Mouse (Mus musculus) urinary bladder, postnatal 4 days (tissue): ENCODE results near the gene Tmem45b.

Experiments used
- DNase-seq, 2 experiments: peaks; one replicate each; pipeline ENCODE4 v3.0.0; 2021 to 2022; ENCODE audit warnings: low spot score in 2 of 2

Tmem45b gene

DNA sequence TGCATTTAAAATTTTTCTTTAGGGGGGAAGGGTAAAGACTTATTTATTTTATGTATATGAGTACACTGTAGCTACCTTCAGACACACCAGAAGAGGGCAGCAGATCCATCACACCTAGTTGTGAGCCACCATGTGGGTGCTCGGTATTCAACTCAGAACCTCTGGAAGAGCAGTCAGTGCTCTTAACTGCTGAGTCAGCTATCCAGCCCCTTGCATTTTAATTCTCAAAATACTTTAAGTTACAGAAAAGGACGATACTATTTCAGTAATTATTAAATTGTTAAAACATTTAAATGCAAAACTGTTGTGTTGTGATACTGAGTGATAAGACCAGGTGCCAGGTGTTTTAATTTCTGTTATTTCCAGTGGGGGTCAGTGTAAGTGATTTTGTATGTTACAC is 60.0 kb downstream of the Tmem45b start:
- no peak for DNase-seq

DNA sequence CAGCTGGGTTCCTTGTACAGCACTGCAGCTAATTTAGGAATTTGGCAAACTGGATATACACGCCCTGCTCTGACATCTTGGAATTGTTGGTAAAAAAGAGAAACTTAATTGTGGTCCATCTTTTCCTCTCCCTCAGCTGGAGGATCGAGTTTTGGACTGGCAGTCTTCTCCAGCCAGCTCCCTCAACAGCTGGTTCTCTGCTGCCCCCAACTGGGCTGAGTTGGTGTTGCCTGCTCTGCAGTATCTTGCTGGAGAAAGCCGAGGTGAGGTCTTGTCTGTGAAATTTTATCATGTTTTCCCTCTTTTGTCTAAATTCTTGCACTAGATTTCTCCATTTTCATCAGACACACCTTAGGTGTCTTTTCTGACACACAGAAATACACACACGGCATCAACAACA is 63.8 kb downstream of the Tmem45b start:
- DNase-seq: peak; percentile 56 to 82

- no peak for DNase-seq
These were observed 77.1 kb downstream of the Tmem45b start for GRCm38 (mm10) chr9:31387206-31387605.

GRCm38 (mm10) chr9:31386368-31387180 is 77.7 kb downstream of the Tmem45b start:
- DNase-seq: no peak

DNA sequence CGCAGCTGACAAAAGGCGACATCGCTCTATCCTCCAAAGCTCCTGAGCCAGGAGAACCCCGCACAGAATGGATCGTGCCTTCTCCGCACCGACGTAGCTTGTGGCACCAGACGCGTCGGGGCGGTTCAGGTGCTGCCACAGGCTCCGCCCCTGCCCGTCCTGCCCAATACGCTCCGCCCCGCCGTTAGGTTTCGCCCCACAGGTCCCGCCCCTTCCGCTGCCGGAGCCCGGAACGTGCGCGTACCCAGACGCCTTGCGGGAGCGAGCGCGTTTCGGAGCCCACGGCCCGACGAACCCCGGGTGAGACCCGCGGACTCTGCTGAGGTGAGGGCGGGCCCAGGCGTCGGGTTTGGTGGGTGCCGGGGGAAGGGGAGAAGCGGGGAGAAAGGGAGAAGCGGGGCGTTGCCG is 78.3 kb downstream of the Tmem45b start, which contains the start of gene Nfrkb:
Nfrkb (plus strand) TSS at position 246 of the 408 bp plus-strand sequence.
- DNase-seq: peak; percentile 91 to 96

DNA sequence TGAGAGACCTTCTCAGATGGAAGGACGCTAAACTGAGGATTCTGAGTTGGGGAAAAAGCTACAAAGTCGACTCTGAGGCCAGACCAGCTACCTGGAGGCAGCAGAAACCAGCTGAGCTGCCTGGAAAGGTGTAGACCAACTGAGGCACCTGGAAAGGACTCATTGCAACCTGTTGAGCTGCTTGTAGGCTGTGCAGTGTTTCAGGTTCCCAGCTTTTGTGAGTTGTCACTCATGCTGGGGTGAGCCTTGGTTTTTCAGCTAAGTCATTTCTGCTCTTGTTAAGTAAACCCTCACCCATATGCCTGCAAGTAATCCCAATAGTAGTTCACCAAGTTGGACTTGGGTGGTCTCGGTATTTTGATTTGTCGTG is 78.8 kb downstream of the Tmem45b start:
- DNase-seq: no peak

GRCm38 (mm10) chr9:31384786-31385499 is 79.3 kb downstream of the Tmem45b start:
- DNase-seq: no peak

DNA sequence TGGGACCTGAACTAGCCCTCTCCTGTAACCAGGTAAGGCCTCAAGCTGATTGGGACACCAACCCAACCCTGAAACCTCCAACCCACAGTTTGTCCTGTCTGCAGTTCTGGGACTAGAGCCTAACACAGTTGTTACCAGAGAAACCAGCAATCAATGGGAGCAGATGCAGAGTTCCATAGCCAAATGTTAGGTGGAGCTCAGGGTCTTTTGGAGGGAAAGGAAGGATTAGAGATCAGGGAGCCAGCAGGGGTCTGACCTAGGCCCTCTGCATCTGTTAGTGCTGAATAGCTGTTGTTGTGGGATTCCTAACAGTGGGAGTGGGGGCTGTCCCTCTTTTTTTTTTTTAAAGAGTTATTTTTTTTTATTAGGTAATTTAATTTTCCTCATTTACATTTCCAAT is 87.6 kb downstream of the Tmem45b start:
- no peak for DNase-seq
